8 mouse cellular contexts compared by ENCODE assay signal in genomic region chr10:68541943-68542420, GRCm38 (mm10). TPM values are rescaled to one million over a fixed set of nuclear protein-coding genes. Genes with fewer than 3 reads are reported as not detected.
DNase-seq lines count a peak whose midpoint lies in the region; ATAC-seq and TF ChIP-seq lines count a peak whose summit lies in the region.

No protein-coding gene starts in this region.

- H3K36me3 ChIP-seq in erythroblast, embryonic 14.5 days (ENCODE audit: control insufficient read depth): no peaks in the 10 kb centered on the region
- H3K36me3 ChIP-seq in E14TG2a.4 (ENCODE audit: insufficient read depth, low read length): no peaks in the 10 kb centered on the region
- H3K36me3 ChIP-seq in hindbrain, embryonic 13.5 days: no peaks in the 10 kb centered on the region

- ATAC-seq in erythroblast, adult 5-6 weeks (replicated peaks; ENCODE audit: low FRiP score, poor library complexity, severe bottlenecking): no peak
- no peak for ATAC-seq in hindbrain, embryonic 13.5 days (ENCODE audit: low FRiP score)
- ATAC-seq in megakaryocyte progenitor cell, adult 5-6 weeks (replicated peaks; ENCODE audit: poor library complexity): peak; percentile 21; the same call in 1 of the 2 replicates

- H3K4me1 ChIP-seq in erythroblast, embryonic 14.5 days (ENCODE audit: control insufficient read depth): peaks cover 3% of the 10 kb centered on the region
- peaks cover 24% of the 10 kb centered on the region for H3K4me1 ChIP-seq in E14TG2a.4 (replicated peaks; ENCODE audit: low read depth, low read length)
- H3K4me1 ChIP-seq in hindbrain, embryonic 13.5 days (replicated peaks): peaks cover 16% of the 10 kb centered on the region

- H3K27ac ChIP-seq in hindbrain, embryonic 13.5 days: no peak overlapping the region

- peak overlapping the region; percentile 55 for H3K4me2 ChIP-seq in hindbrain, embryonic 13.5 days

- DNase-seq in thymus, postnatal 36 days: no peak
- DNase-seq in right cerebral cortex, postnatal 14 days: no peak
- no peak for DNase-seq in layer of hippocampus, adult 9-11 months

- no peaks in the 10 kb centered on the region for H3K27me3 ChIP-seq in erythroblast, embryonic 14.5 days (ENCODE audit: control insufficient read depth)
- H3K27me3 ChIP-seq in E14TG2a.4 (ENCODE audit: insufficient read depth, low read length): no peaks in the 10 kb centered on the region
- no peaks in the 10 kb centered on the region for H3K27me3 ChIP-seq in hindbrain, embryonic 13.5 days

- TF ChIP-seq CTCF in E14TG2a.4 (conservative IDR thresholded peaks at IDR 0.05; ENCODE audit: low read length): no peak

- H3K4me3 ChIP-seq in erythroblast, embryonic 14.5 days (replicated peaks): peak overlapping the region; percentile 45
- H3K4me3 ChIP-seq in E14TG2a.4 (replicated peaks; ENCODE audit: low read length): peak overlapping the region; percentile 49; the same call in 1 of the 2 replicates
- H3K4me3 ChIP-seq in hindbrain, embryonic 13.5 days: peak overlapping the region; percentile 36

- WGBS in hindbrain, embryonic 13.5 days: 40% methylated on average over 7 of the region's 7 CpGs

- peaks cover 2% of the 10 kb centered on the region; the same call in 1 of the 2 replicates for H3K9me3 ChIP-seq in erythroblast, embryonic 14.5 days (ENCODE audit: control insufficient read depth, low read length)
- H3K9me3 ChIP-seq in E14TG2a.4 (ENCODE audit: low read length): peaks cover 3% of the 10 kb centered on the region; the same call in 1 of the 2 replicates
- no peaks in the 10 kb centered on the region for H3K9me3 ChIP-seq in hindbrain, embryonic 13.5 days

- no peak overlapping the region for H3K9ac ChIP-seq in hindbrain, embryonic 13.5 days

RNA-seq across cellular contexts. Expression of gene Cabcoco1, which starts 0.3 kb away (rescaled TPM):
- polyA plus RNA-seq in erythroblast, embryonic 14.5 days (2012): not detected in 2 replicates
- 0.58 TPM in 1 of 2 replicates, not detected in the other for total RNA-seq in erythroblast, adult 5-6 weeks (2015; ENCODE audit: low replicate concordance)
- 0.34 and 1.5 TPM in 2 replicates for total RNA-seq in erythroblast, adult 5-6 weeks (2017; ENCODE audit: low replicate concordance)
- 1.0 and 1.6 TPM in 2 replicates for polyA plus RNA-seq in hindbrain, embryonic 13.5 days (2015; fragmentation: Nextera tagmentation; extraction: Ambion mirVana)
- 6.7 and 9.3 TPM in 2 replicates for total RNA-seq in megakaryocyte progenitor cell, adult 5-6 weeks (2015)
- total RNA-seq in megakaryocyte progenitor cell, adult 5-6 weeks (2017): 2.6 and 3.2 TPM in 2 replicates
